Mouse (Mus musculus) thymus, postnatal 10 days (tissue): ENCODE data around the gene Sgce.

Experiments used
- DNase-seq, 2 experiments: peaks; one replicate each; pipeline ENCODE4 v3.0.0; 2021; ENCODE audit warnings: low spot score in 2 of 2

Sgce gene

GRCm38 (mm10) chr6:4647351-4647750 lies 99.7 kb downstream of the Sgce start:
- DNase-seq: no peak

GRCm38 (mm10) chr6:4642068-4642467 lies 104.9 kb downstream of the Sgce start:
- DNase-seq: no peak

- no peak for DNase-seq
These were observed 112.2 kb downstream of the Sgce start for GRCm38 (mm10) chr6:4634804-4635203.

- DNase-seq: no peak
These were observed 113.8 kb downstream of the Sgce start for GRCm38 (mm10) chr6:4633189-4633588.

- no peak for DNase-seq
These were observed 115.5 kb downstream of the Sgce start for GRCm38 (mm10) chr6:4631464-4631863.
